In genomic region chr4:152151966-152152544, GRCm38 (mm10) we compare ENCODE assay signal across 8 mouse cellular contexts. TPM values are rescaled to one million over a fixed set of nuclear protein-coding genes. Genes with fewer than 3 reads are reported as not detected.
DNase-seq lines count a peak whose midpoint lies in the region; ATAC-seq lines count a peak whose summit lies in the region.

Espn (minus strand) TSS chr4:152152371.

- H3K4me2 ChIP-seq in forebrain, embryonic 13.5 days = peak within 1 kb of the TSS; percentile 59
- H3K4me2 ChIP-seq in neural tube, embryonic 15.5 days = peak within 1 kb of the TSS; percentile 57

- no peaks in the 10 kb centered on the region for H3K9me3 ChIP-seq in forebrain, embryonic 13.5 days (replicated peaks)
- no peaks in the 10 kb centered on the region for H3K9me3 ChIP-seq in neural tube, embryonic 15.5 days (replicated peaks)

- peak; percentile 65; the same call in 1 of the 2 replicates for ATAC-seq in forebrain, embryonic 13.5 days
- ATAC-seq in neural tube, embryonic 15.5 days (ENCODE audit: low FRiP score) = peak; percentile 63; the same call in 1 of the 2 replicates

- H3K27me3 ChIP-seq in forebrain, embryonic 13.5 days = peaks cover 80% of the 10 kb centered on the region
- H3K27me3 ChIP-seq in neural tube, embryonic 15.5 days (replicated peaks) = peaks cover 76% of the 10 kb centered on the region

- intact Hi-C loops in heart, postnatal 25 days (cut with DNase I) = no loop called here

- H3K4me3 ChIP-seq in forebrain, embryonic 13.5 days = peak within 1 kb of the TSS; percentile 31
- peak within 1 kb of the TSS; percentile 32 for H3K4me3 ChIP-seq in neural tube, embryonic 15.5 days (replicated peaks)

- WGBS in forebrain, embryonic 13.5 days = 1% methylated on average over 43 of the region's 57 CpGs
- under 1% methylated on average over 54 of the region's 57 CpGs for WGBS in neural tube, embryonic 15.5 days

- DNase-seq in heart, adult 11 months = peak; percentile 97
- no peak for DNase-seq in heart, postnatal 25 days (ENCODE audit: low spot score)
- peak; percentile 49 for DNase-seq in induced T-regulatory cell, adult 2 months (ENCODE audit: low read depth)
- peak; percentile 75 to 80 for DNase-seq in lung, adult 18-20 months
- DNase-seq in yolk sac, embryonic 10.5 days (ENCODE audit: low spot score) = peak; percentile 85
- no peak for DNase-seq in layer of hippocampus, postnatal 10 days (ENCODE audit: low spot score in 2 of 2)

- no peaks in the 10 kb centered on the region for H3K36me3 ChIP-seq in forebrain, embryonic 13.5 days (ENCODE audit: poor library complexity, severe bottlenecking)
- H3K36me3 ChIP-seq in neural tube, embryonic 15.5 days = no peaks in the 10 kb centered on the region

- H3K9ac ChIP-seq in forebrain, embryonic 13.5 days = peak within 1 kb of the TSS; percentile 45; the same call in 1 of the 2 replicates
- H3K9ac ChIP-seq in neural tube, embryonic 15.5 days (replicated peaks) = peak within 1 kb of the TSS; percentile 20; the same call in 1 of the 2 replicates

- peaks cover 15% of the 10 kb centered on the region for H3K4me1 ChIP-seq in forebrain, embryonic 13.5 days
- H3K4me1 ChIP-seq in neural tube, embryonic 15.5 days = peaks cover 15% of the 10 kb centered on the region

- no peak within 1 kb of the TSS for H3K27ac ChIP-seq in forebrain, embryonic 13.5 days
- no peak within 1 kb of the TSS for H3K27ac ChIP-seq in neural tube, embryonic 15.5 days (replicated peaks)

RNA-seq across cellular contexts. Expression of gene Espn, which starts in this region (rescaled TPM):
- 1 to 10 TPM; 1.7 to 2.2 TPM for total RNA-seq in heart, postnatal 25 days (2021)
- polyA plus RNA-seq in forebrain, embryonic 13.5 days (2015; fragmentation: Nextera tagmentation; extraction: Ambion mirVana) = 0.10 and 0.13 TPM in 2 replicates
- 0.31 and 3.3 TPM in 2 replicates for polyA plus RNA-seq in neural tube, embryonic 15.5 days (2015; fragmentation: Nextera tagmentation; extraction: Ambion mirVana)
- under 1 TPM; 0.62 to 0.78 TPM for total RNA-seq in layer of hippocampus, postnatal 10 days (2021)

Comparison
In these comparisons a context has a peak if more than half of its experiments do, and no peak if none do; other contexts are left out.
1. DNase-seq: peak in heart, adult 11 months (single experiment), induced T-regulatory cell, adult 2 months (single experiment), lung, adult 18-20 months (2 of 2) and yolk sac, embryonic 10.5 days (single experiment); none in heart, postnatal 25 days (single experiment) and layer of hippocampus, postnatal 10 days (0 of 2).
2. Peak in ATAC-seq, H3K4me3 ChIP-seq, H3K9ac ChIP-seq and H3K4me2 ChIP-seq in forebrain, embryonic 13.5 days; RNA of the gene not detected or under 1 TPM.